Mouse (Mus musculus): ENCODE data around the gene Mrpl54. TPM values are rescaled to one million over a fixed set of nuclear protein-coding genes. Genes with fewer than 3 reads are reported as not detected.
"Not testable (repeated sequence)": the region's sequence is repeated elsewhere in the genome, so short reads cannot be mapped to it uniquely, and the experiment has no call there.

Mrpl54 gene
- total and polyA plus RNA-seq, 2 experiments from 2014 or later, result 113 to 159 TPM

GRCm38 (mm10) chr10:81217964-81218363 lies 48.8 kb downstream of the Mrpl54 start:
- Histone ChIP-seq H3K4me1 (ENCODE audit: insufficient read depth, low read length) (no peaks in the 10 kb centered on the region), H3K36me3 (ENCODE audit: insufficient read depth, low read length) (peaks cover 33% of the 10 kb centered on the region; the same call in 1 of the 2 replicates), H3K27ac (no peak overlapping the region), H3K9ac (replicated peaks; ENCODE audit: low read length) (no peak overlapping the region), H3K4me2 (ENCODE audit: low read depth, low read length) (no peak overlapping the region), H3K9me3 (ENCODE audit: low read length) (no peaks in the 10 kb centered on the region), H3K27me3 (ENCODE audit: insufficient read depth, low read length) (no peaks in the 10 kb centered on the region), H3K4me3 (ENCODE audit: low read length) (no peak overlapping the region)
- 38% methylated on average over 7 of the region's 7 CpGs for WGBS
- peak; percentile 41 for ATAC-seq
- peak; percentile 67 for DNase-seq (ENCODE audit: low spot score)
- peak; percentile 85 for TF ChIP-seq CTCF (IDR thresholded peaks at IDR 0.05; ENCODE audit: low read depth)

- TF ChIP-seq CTCF (IDR thresholded peaks at IDR 0.05; ENCODE audit: low read depth), result peak; percentile 62
Observed at GRCm38 (mm10) chr10:81217267-81217666, 49.5 kb downstream of the Mrpl54 start.

DNA sequence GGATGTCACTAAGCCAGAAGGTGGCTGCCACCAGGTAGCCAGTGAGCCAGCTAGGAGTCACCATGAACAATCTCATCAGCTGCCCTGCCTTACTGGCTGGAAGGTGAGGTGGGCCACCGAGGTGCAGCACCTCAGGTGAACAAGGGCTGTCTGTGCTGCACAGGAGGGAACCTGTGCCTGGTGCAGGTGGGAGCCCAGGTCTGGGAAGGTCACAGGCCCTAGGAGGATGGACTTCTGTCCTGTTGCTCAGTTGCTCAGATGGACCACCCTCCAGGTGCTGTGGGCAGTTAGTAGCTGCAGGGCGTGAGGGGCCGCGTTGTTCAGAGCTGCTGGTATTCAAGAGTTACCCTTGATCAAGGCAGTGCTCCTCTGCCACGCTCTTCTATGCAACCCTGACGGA lies 49.9 kb downstream of the Mrpl54 start:
- no peak overlapping the region for H3K4me2 ChIP-seq (ENCODE audit: low read depth, low read length)
- H3K9me3 ChIP-seq (ENCODE audit: low read length), result no peaks in the 10 kb centered on the region
- no peak for TF ChIP-seq CTCF (IDR thresholded peaks at IDR 0.05; ENCODE audit: low read depth)
- DNase-seq (ENCODE audit: low spot score) (no peak), ATAC-seq (no peak)
- no peak overlapping the region for H3K4me3 ChIP-seq (ENCODE audit: low read length)
- H3K36me3 ChIP-seq (ENCODE audit: insufficient read depth, low read length), result peaks cover 44% of the 10 kb centered on the region
- no peak overlapping the region for H3K27ac ChIP-seq
- no peaks in the 10 kb centered on the region for H3K27me3 ChIP-seq (ENCODE audit: insufficient read depth, low read length)
- WGBS, result 88% methylated on average over 6 of the region's 6 CpGs
- H3K4me1 ChIP-seq (ENCODE audit: insufficient read depth, low read length), result no peaks in the 10 kb centered on the region
- H3K9ac ChIP-seq (replicated peaks; ENCODE audit: low read length), result no peak overlapping the region

More at GRCm38 (mm10) chr10:81217267-81217666, 49.5 kb downstream of the Mrpl54 start:
- ATAC-seq; H3K9ac ChIP-seq (replicated peaks; ENCODE audit: low read length); H3K27ac ChIP-seq; H3K4me2 ChIP-seq (ENCODE audit: low read depth, low read length); H3K4me3 ChIP-seq (ENCODE audit: low read length); H3K27me3 ChIP-seq (ENCODE audit: insufficient read depth, low read length); H3K9me3 ChIP-seq (ENCODE audit: low read length); H3K4me1 ChIP-seq (ENCODE audit: insufficient read depth, low read length): not testable (repeated sequence)
- H3K36me3 ChIP-seq (ENCODE audit: insufficient read depth, low read length), result peaks cover 39% of the 10 kb centered on the region
- peak; percentile 59 for DNase-seq (ENCODE audit: low spot score)
- 30% methylated on average over 1 of the region's 1 CpGs for WGBS

DNA sequence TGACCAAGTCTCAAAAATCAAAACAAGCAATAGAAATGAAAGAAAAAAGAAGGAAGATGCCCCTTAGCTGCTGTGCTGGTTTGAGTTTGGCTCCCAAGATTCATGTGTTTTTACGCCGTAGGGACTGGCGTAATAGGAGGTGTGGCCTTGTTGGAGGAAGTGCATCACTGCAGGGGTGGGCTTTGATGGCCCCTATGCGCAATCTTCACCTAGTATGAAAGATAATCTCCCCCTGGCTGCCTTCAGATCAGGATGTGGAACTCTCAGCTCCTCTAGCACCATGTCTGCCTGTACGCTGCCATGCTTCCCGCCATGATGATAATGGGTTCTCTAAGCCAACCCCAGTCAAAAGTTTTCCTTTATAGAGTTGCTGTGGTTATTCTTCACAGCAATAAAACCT lies 50.5 kb downstream of the Mrpl54 start:
- Histone ChIP-seq H3K36me3 (ENCODE audit: insufficient read depth, low read length) (peaks cover 42% of the 10 kb centered on the region), H3K4me2 (ENCODE audit: low read depth, low read length) (no peak overlapping the region), H3K9ac (replicated peaks; ENCODE audit: low read length) (no peak overlapping the region), H3K27ac (no peak overlapping the region), H3K9me3 (ENCODE audit: low read length) (no peaks in the 10 kb centered on the region), H3K4me1 (ENCODE audit: insufficient read depth, low read length) (no peaks in the 10 kb centered on the region), H3K27me3 (ENCODE audit: insufficient read depth, low read length) (no peaks in the 10 kb centered on the region), H3K4me3 (ENCODE audit: low read length) (no peak overlapping the region)
- TF ChIP-seq CTCF (IDR thresholded peaks at IDR 0.05; ENCODE audit: low read depth), result no peak
- ATAC-seq (no peak), DNase-seq (ENCODE audit: low spot score) (no peak)
- 91% methylated on average over 6 of the region's 6 CpGs for WGBS

Small RNA genes within 50 kb of the gene (microRNA-seq; reads per million reads assigned to microRNA genes)
- 8.6 to 10.4 reads per million in 2 experiments for gene Mir3057

Other genes with a start within 250 kb of the Mrpl54 start
Only the 30 nearest of the 33 such genes appear.
- gene Sgta, start 206.8 kb downstream of the Mrpl54 start, total RNA-seq (2014; rRNA removed), result 264 and 279 TPM in 2 replicates
- 275 and 290 TPM in 2 replicates for gene Sgta, start 206.8 kb downstream of the Mrpl54 start, polyA plus RNA-seq (2015; fragmentation: Nextera tagmentation; extraction: Ambion mirVana)
- 73.5 and 79.1 TPM in 2 replicates for gene Thop1, start 196.9 kb downstream of the Mrpl54 start, total RNA-seq (2014; rRNA removed)
- 36.4 and 36.9 TPM in 2 replicates for gene Thop1, start 196.9 kb downstream of the Mrpl54 start, polyA plus RNA-seq (2015; fragmentation: Nextera tagmentation; extraction: Ambion mirVana)
- 0.61 and 1.0 TPM in 2 replicates for gene Creb3l3, start 168.1 kb downstream of the Mrpl54 start, total RNA-seq (2014; rRNA removed)
- gene Creb3l3, start 168.1 kb downstream of the Mrpl54 start, polyA plus RNA-seq (2015; fragmentation: Nextera tagmentation; extraction: Ambion mirVana), result 0.59 and 0.71 TPM in 2 replicates
- gene Map2k2, start 161.0 kb downstream of the Mrpl54 start, total RNA-seq (2014; rRNA removed), result 297 and 309 TPM in 2 replicates
- gene Map2k2, start 161.0 kb downstream of the Mrpl54 start, polyA plus RNA-seq (2015; fragmentation: Nextera tagmentation; extraction: Ambion mirVana), result 196 and 204 TPM in 2 replicates
- 37.3 and 38.4 TPM in 2 replicates for gene Zbtb7a, start 131.7 kb downstream of the Mrpl54 start, total RNA-seq (2014; rRNA removed)
- gene Zbtb7a, start 131.7 kb downstream of the Mrpl54 start, polyA plus RNA-seq (2015; fragmentation: Nextera tagmentation; extraction: Ambion mirVana), result 22.0 and 22.3 TPM in 2 replicates
- gene Pias4, start 99.0 kb downstream of the Mrpl54 start, total RNA-seq (2014; rRNA removed), result 33.9 and 46.4 TPM in 2 replicates
- 32.0 and 33.7 TPM in 2 replicates for gene Pias4, start 99.0 kb downstream of the Mrpl54 start, polyA plus RNA-seq (2015; fragmentation: Nextera tagmentation; extraction: Ambion mirVana)
- 2,095 and 2,196 TPM in 2 replicates for gene Eef2, start 90.3 kb downstream of the Mrpl54 start, total RNA-seq (2014; rRNA removed)
- 422 and 434 TPM in 2 replicates for gene Eef2, start 90.3 kb downstream of the Mrpl54 start, polyA plus RNA-seq (2015; fragmentation: Nextera tagmentation; extraction: Ambion mirVana)
- 69.7 and 80.9 TPM in 2 replicates for gene Dapk3, start 83.9 kb downstream of the Mrpl54 start, total RNA-seq (2014; rRNA removed)
- gene Dapk3, start 83.9 kb downstream of the Mrpl54 start, polyA plus RNA-seq (2015; fragmentation: Nextera tagmentation; extraction: Ambion mirVana), result 52.3 and 56.1 TPM in 2 replicates
- not detected in 2 replicates for gene 4930442H23Rik, start 83.1 kb downstream of the Mrpl54 start, total RNA-seq (2014; rRNA removed)
- gene 4930442H23Rik, start 83.1 kb downstream of the Mrpl54 start, polyA plus RNA-seq (2015; fragmentation: Nextera tagmentation; extraction: Ambion mirVana), result 0.26 TPM in 1 of 2 replicates, not detected in the other
- 0.31 and 0.58 TPM in 2 replicates for gene Nmrk2, start 64.9 kb downstream of the Mrpl54 start, total RNA-seq (2014; rRNA removed)
- 0.15 and 0.25 TPM in 2 replicates for gene Nmrk2, start 64.9 kb downstream of the Mrpl54 start, polyA plus RNA-seq (2015; fragmentation: Nextera tagmentation; extraction: Ambion mirVana)
- gene Atcay, start 36.1 kb downstream of the Mrpl54 start, total RNA-seq (2014; rRNA removed), result 169 and 197 TPM in 2 replicates
- gene Atcay, start 36.1 kb downstream of the Mrpl54 start, polyA plus RNA-seq (2015; fragmentation: Nextera tagmentation; extraction: Ambion mirVana), result 66.7 and 70.2 TPM in 2 replicates
- 64.1 and 89.3 TPM in 2 replicates for gene Zfr2, start 33.8 kb downstream of the Mrpl54 start, total RNA-seq (2014; rRNA removed)
- gene Zfr2, start 33.8 kb downstream of the Mrpl54 start, polyA plus RNA-seq (2015; fragmentation: Nextera tagmentation; extraction: Ambion mirVana), result 21.7 and 21.9 TPM in 2 replicates
- gene Matk, start 14.0 kb downstream of the Mrpl54 start, total RNA-seq (2014; rRNA removed), result 86.9 and 121 TPM in 2 replicates
- 82.3 and 82.7 TPM in 2 replicates for gene Matk, start 14.0 kb downstream of the Mrpl54 start, polyA plus RNA-seq (2015; fragmentation: Nextera tagmentation; extraction: Ambion mirVana)
- 61.0 and 63.6 TPM in 2 replicates for gene Apba3, start within 50 bp of the Mrpl54 start, total RNA-seq (2014; rRNA removed)
- gene Apba3, start within 50 bp of the Mrpl54 start, polyA plus RNA-seq (2015; fragmentation: Nextera tagmentation; extraction: Ambion mirVana), result 24.0 and 27.6 TPM in 2 replicates
- gene Tjp3, start 24.6 kb upstream of the Mrpl54 start, total RNA-seq (2014; rRNA removed), result 2.9 and 6.0 TPM in 2 replicates
- 3.9 and 5.2 TPM in 2 replicates for gene Tjp3, start 24.6 kb upstream of the Mrpl54 start, polyA plus RNA-seq (2015; fragmentation: Nextera tagmentation; extraction: Ambion mirVana)
- gene Pip5k1c, start 26.0 kb upstream of the Mrpl54 start, total RNA-seq (2014; rRNA removed), result 223 and 242 TPM in 2 replicates
- gene Pip5k1c, start 26.0 kb upstream of the Mrpl54 start, polyA plus RNA-seq (2015; fragmentation: Nextera tagmentation; extraction: Ambion mirVana), result 97.4 and 108 TPM in 2 replicates
- gene Cactin, start 54.2 kb upstream of the Mrpl54 start, total RNA-seq (2014; rRNA removed), result 24.3 and 46.2 TPM in 2 replicates
- gene Cactin, start 54.2 kb upstream of the Mrpl54 start, polyA plus RNA-seq (2015; fragmentation: Nextera tagmentation; extraction: Ambion mirVana), result 19.6 and 20.2 TPM in 2 replicates
- 2.6 TPM in 2 replicates for gene Tbxa2r, start 61.8 kb upstream of the Mrpl54 start, total RNA-seq (2014; rRNA removed)
- 4.0 and 4.3 TPM in 2 replicates for gene Tbxa2r, start 61.8 kb upstream of the Mrpl54 start, polyA plus RNA-seq (2015; fragmentation: Nextera tagmentation; extraction: Ambion mirVana)
- 0.16 TPM in 1 of 2 replicates, not detected in the other for gene Gipc3, start 76.3 kb upstream of the Mrpl54 start, total RNA-seq (2014; rRNA removed)
- not detected in 2 replicates for gene Gipc3, start 76.3 kb upstream of the Mrpl54 start, polyA plus RNA-seq (2015; fragmentation: Nextera tagmentation; extraction: Ambion mirVana)
- gene Hmg20b, start 83.5 kb upstream of the Mrpl54 start, total RNA-seq (2014; rRNA removed), result 20.8 and 28.5 TPM in 2 replicates
- 36.8 and 41.1 TPM in 2 replicates for gene Hmg20b, start 83.5 kb upstream of the Mrpl54 start, polyA plus RNA-seq (2015; fragmentation: Nextera tagmentation; extraction: Ambion mirVana)
- gene Mfsd12, start 90.6 kb upstream of the Mrpl54 start, total RNA-seq (2014; rRNA removed), result 34.4 and 38.1 TPM in 2 replicates
- 13.6 TPM in 2 replicates for gene Mfsd12, start 90.6 kb upstream of the Mrpl54 start, polyA plus RNA-seq (2015; fragmentation: Nextera tagmentation; extraction: Ambion mirVana)
- not detected in 2 replicates for gene 4930404N11Rik, start 98.9 kb upstream of the Mrpl54 start, total RNA-seq (2014; rRNA removed)
- 0.25 and 0.99 TPM in 2 replicates for gene 4930404N11Rik, start 98.9 kb upstream of the Mrpl54 start, polyA plus RNA-seq (2015; fragmentation: Nextera tagmentation; extraction: Ambion mirVana)
- 106 and 118 TPM in 2 replicates for gene Fzr1, start 111.6 kb upstream of the Mrpl54 start, total RNA-seq (2014; rRNA removed)
- 131 and 134 TPM in 2 replicates for gene Fzr1, start 111.6 kb upstream of the Mrpl54 start, polyA plus RNA-seq (2015; fragmentation: Nextera tagmentation; extraction: Ambion mirVana)
- gene Dohh, start 117.5 kb upstream of the Mrpl54 start, total RNA-seq (2014; rRNA removed), result 146 TPM in 2 replicates
- gene Dohh, start 117.5 kb upstream of the Mrpl54 start, polyA plus RNA-seq (2015; fragmentation: Nextera tagmentation; extraction: Ambion mirVana), result 111 and 114 TPM in 2 replicates
- gene Gm48551, start 117.5 kb upstream of the Mrpl54 start, total RNA-seq (2014; rRNA removed), result 2.1 and 3.3 TPM in 2 replicates
- gene Gm48551, start 117.5 kb upstream of the Mrpl54 start, polyA plus RNA-seq (2015; fragmentation: Nextera tagmentation; extraction: Ambion mirVana), result 5.3 and 7.0 TPM in 2 replicates
- 7.5 TPM in 2 replicates for gene Gm48552, start 122.1 kb upstream of the Mrpl54 start, total RNA-seq (2014; rRNA removed)
- gene Gm48552, start 122.1 kb upstream of the Mrpl54 start, polyA plus RNA-seq (2015; fragmentation: Nextera tagmentation; extraction: Ambion mirVana), result 2.7 and 4.0 TPM in 2 replicates
- gene Smim24, start 126.1 kb upstream of the Mrpl54 start, total RNA-seq (2014; rRNA removed), result 2.9 and 3.7 TPM in 2 replicates
- gene Smim24, start 126.1 kb upstream of the Mrpl54 start, polyA plus RNA-seq (2015; fragmentation: Nextera tagmentation; extraction: Ambion mirVana), result 1.4 and 1.7 TPM in 2 replicates
- gene Nfic, start 188.7 kb upstream of the Mrpl54 start, total RNA-seq (2014; rRNA removed), result 17.2 and 26.5 TPM in 2 replicates
- gene Nfic, start 188.7 kb upstream of the Mrpl54 start, polyA plus RNA-seq (2015; fragmentation: Nextera tagmentation; extraction: Ambion mirVana), result 33.8 and 34.6 TPM in 2 replicates
- 93.9 and 128 TPM in 2 replicates for gene Celf5, start 215.8 kb upstream of the Mrpl54 start, total RNA-seq (2014; rRNA removed)
- 40.1 and 43.2 TPM in 2 replicates for gene Celf5, start 215.8 kb upstream of the Mrpl54 start, polyA plus RNA-seq (2015; fragmentation: Nextera tagmentation; extraction: Ambion mirVana)
- 124 and 170 TPM in 2 replicates for gene Ncln, start 229.5 kb upstream of the Mrpl54 start, total RNA-seq (2014; rRNA removed)
- gene Ncln, start 229.5 kb upstream of the Mrpl54 start, polyA plus RNA-seq (2015; fragmentation: Nextera tagmentation; extraction: Ambion mirVana), result 66.3 and 66.5 TPM in 2 replicates

All from hindbrain, postnatal 0 days (tissue).